Mouse (Mus musculus) olfactory bulb, adult 2 months (tissue): Measurements from ENCODE around the gene Nacc2. TPM values are rescaled to one million over a fixed set of nuclear protein-coding genes. Genes with fewer than 3 reads are reported as not detected.

Experiments used
- H3K27ac ChIP-seq: fragments of 200-500 bp; 2 replicates; pipeline ENCODE4 v1.5.1; 2012; ENCODE audit warnings: low read depth, low read length; ENCODE audit not compliant: insufficient read depth
- H3K4me1 ChIP-seq: fragments of 200-500 bp; 2 replicates; pipeline ENCODE4 v1.6.1; 2012; ENCODE audit warnings: low read length; ENCODE audit not compliant: control insufficient read depth, insufficient read depth
- H3K4me3 ChIP-seq: fragments of 200-500 bp; 2 replicates; pipeline ENCODE4 v1.5.1; 2012; ENCODE audit warnings: mild to moderate bottlenecking, low read depth, low read length, moderate library complexity; ENCODE audit not compliant: insufficient read depth
- CTCF ChIP-seq: fragments of 200-500 bp; IDR thresholded peaks from 2 replicates; pipeline ENCODE4 v1.5.1; 2012; ENCODE audit warnings: low read depth, mild to moderate bottlenecking, low read length, moderate library complexity; ENCODE audit not compliant: insufficient read depth
- POLR2A ChIP-seq: fragments of 200-500 bp; IDR thresholded peaks from 2 replicates; pipeline ENCODE4 v1.6.1; 2012; ENCODE audit warnings: mild to moderate bottlenecking, low read depth, low read length, moderate library complexity; ENCODE audit not compliant: insufficient read depth
- WGBS: fragments of 180-500 bp; shearing (Covaris S2); methylation state at CpG from one replicate; pipeline ENCODE4 v1.1.7; 2018; 5-methylcytosine and 5-hydroxymethylcytosine counted together
- polyA plus RNA-seq: library from polyadenylated mRNA; stranded (reverse); fragments of >200 nt; gene quantifications from 2 replicates; pipeline ENCODE4 v1.2.4, GENCODE M21; 2012; ENCODE audit warnings: low replicate concordance; ENCODE audit not compliant: missing spikeins, insufficient read depth, insufficient read length

Gene Nacc2
- polyA plus RNA-seq, 1 experiment, result not detected

- Histone ChIP-seq H3K27ac (no peak overlapping the region), H3K4me1 (peaks cover 24% of the 10 kb centered on the region), H3K4me3 (no peak overlapping the region)
- TF ChIP-seq CTCF (no peak), POLR2A (no peak)
- WGBS, result 83% methylated on average over 14 of the region's 14 CpGs
Observed at GRCm38 (mm10) chr2:26041163-26041810, 81.7 kb downstream of the Nacc2 start.

GRCm38 (mm10) chr2:26039951-26040350, 83.1 kb downstream of the Nacc2 start:
- Histone ChIP-seq H3K27ac (0 out of 2 replicates have a peak overlapping the region, but pooled peaks have one; percentile 54), H3K4me3 (no peak overlapping the region), H3K4me1 (peaks cover 24% of the 10 kb centered on the region)
- 6% methylated on average over 14 of the region's 14 CpGs for WGBS
- no peak for TF ChIP-seq POLR2A
- no peak for TF ChIP-seq CTCF

GRCm38 (mm10) chr2:26037386-26037785, 85.6 kb downstream of the Nacc2 start:
- H3K4me3 ChIP-seq, result no peak overlapping the region
- TF ChIP-seq CTCF, result no peak
- H3K27ac ChIP-seq, result no peak overlapping the region
- peaks cover 24% of the 10 kb centered on the region for H3K4me1 ChIP-seq
- 73% methylated on average over 6 of the region's 6 CpGs for WGBS

GRCm38 (mm10) chr2:26034344-26035050, 88.5 kb downstream of the Nacc2 start:
- H3K27ac ChIP-seq, result no peak overlapping the region
- H3K4me1 ChIP-seq, result peaks cover 13% of the 10 kb centered on the region; the same call in 1 of the 2 replicates
- no peak overlapping the region for H3K4me3 ChIP-seq
- no peak for TF ChIP-seq CTCF
- no peak for TF ChIP-seq POLR2A
- 78% methylated on average over 15 of the region's 15 CpGs for WGBS

- TF ChIP-seq POLR2A, result no peak
- no peak for TF ChIP-seq CTCF
- WGBS, result 63% methylated on average over 3 of the region's 3 CpGs
Observed at GRCm38 (mm10) chr2:26030288-26030687, 92.7 kb downstream of the Nacc2 start.

GRCm38 (mm10) chr2:26024138-26025075, 98.6 kb downstream of the Nacc2 start:
- TF ChIP-seq POLR2A (no peak), CTCF (no peak)
- H3K27ac ChIP-seq, result no peak overlapping the region
- H3K4me1 ChIP-seq, result 0 out of 2 replicates have a peak, but pooled peaks cover 3% of the 10 kb centered on the region
- 28% methylated on average over 4 of the region's 4 CpGs for WGBS
- H3K4me3 ChIP-seq, result no peak overlapping the region

More at GRCm38 (mm10) chr2:26030288-26030687, 92.7 kb downstream of the Nacc2 start:
- no peaks in the 10 kb centered on the region for H3K4me1 ChIP-seq
- no peak overlapping the region for H3K27ac ChIP-seq
- H3K4me3 ChIP-seq, result no peak overlapping the region

- no peak for TF ChIP-seq CTCF
- TF ChIP-seq POLR2A, result no peak
- Histone ChIP-seq H3K27ac (no peak overlapping the region), H3K4me1 (0 out of 2 replicates have a peak, but pooled peaks cover 3% of the 10 kb centered on the region), H3K4me3 (no peak overlapping the region)
- WGBS, result 83% methylated on average over 1 of the region's 1 CpGs
Observed at GRCm38 (mm10) chr2:26022626-26023025, 100.4 kb downstream of the Nacc2 start.

GRCm38 (mm10) chr2:26022258-26022565, 100.8 kb downstream of the Nacc2 start:
- peak overlapping the region; percentile 55; the same call in 1 of the 2 replicates for H3K27ac ChIP-seq
- TF ChIP-seq POLR2A, result no peak
- no peak for TF ChIP-seq CTCF
- WGBS, result 79% methylated on average over 8 of the region's 8 CpGs
- H3K4me1 ChIP-seq, result 0 out of 2 replicates have a peak, but pooled peaks cover 3% of the 10 kb centered on the region
- H3K4me3 ChIP-seq, result no peak overlapping the region
